Mouse (Mus musculus) retina, embryonic 14.5 days (tissue): ENCODE results near the gene Chst4.

ENCODE experiments used
- DNase-seq: peaks from one replicate; pipeline ENCODE4 v3.0.0-alpha.2; 2015; ENCODE audit warnings: low spot score

Chst4 gene

GRCm38 (mm10) chr8:110039659-110040058 is at the start of gene Chst4:
Gene Chst4, minus strand, starts transcription at chr8:110039740.
- DNase-seq = no peak

- no peak for DNase-seq
Measured at GRCm38 (mm10) chr8:110082416-110083105, 43.0 kb upstream of the Chst4 start.

GRCm38 (mm10) chr8:110079282-110080221 is 40.0 kb upstream of the Chst4 start, which contains the start of gene Zfp612:
Gene Zfp612, plus strand, starts transcription at chr8:110079746.
- peak; percentile 75 for DNase-seq

- DNase-seq = no peak
Measured at GRCm38 (mm10) chr8:110074496-110074895, 35.0 kb upstream of the Chst4 start.

GRCm38 (mm10) chr8:110071600-110071999 is 32.1 kb upstream of the Chst4 start:
- DNase-seq = peak; percentile 91

GRCm38 (mm10) chr8:110069706-110070105 is 30.2 kb upstream of the Chst4 start:
- no peak for DNase-seq

- no peak for DNase-seq
Measured at GRCm38 (mm10) chr8:110065676-110066075, 26.1 kb upstream of the Chst4 start.

GRCm38 (mm10) chr8:110064606-110065365 is 25.2 kb upstream of the Chst4 start:
- DNase-seq = no peak

- DNase-seq = no peak
Measured at GRCm38 (mm10) chr8:110064161-110064560, 24.6 kb upstream of the Chst4 start.

GRCm38 (mm10) chr8:110058207-110058606 is 18.7 kb upstream of the Chst4 start:
- no peak for DNase-seq

GRCm38 (mm10) chr8:110051208-110051607 is 11.7 kb upstream of the Chst4 start:
- no peak for DNase-seq

- DNase-seq = no peak
Measured at GRCm38 (mm10) chr8:110040509-110040908, 969 bp upstream of the Chst4 start.

GRCm38 (mm10) chr8:110039216-110039615 is 324 bp downstream of the Chst4 start:
- DNase-seq = no peak

- no peak for DNase-seq
Measured at GRCm38 (mm10) chr8:110036156-110036555, 3.4 kb downstream of the Chst4 start.

GRCm38 (mm10) chr8:110034331-110034730 is 5.2 kb downstream of the Chst4 start:
- DNase-seq = no peak

- peak; percentile 51 for DNase-seq
Measured at GRCm38 (mm10) chr8:110033771-110034170, 5.8 kb downstream of the Chst4 start.

GRCm38 (mm10) chr8:110022768-110023344 is 16.7 kb downstream of the Chst4 start:
- no peak for DNase-seq

GRCm38 (mm10) chr8:110022081-110022480 is 17.5 kb downstream of the Chst4 start:
- no peak for DNase-seq

GRCm38 (mm10) chr8:110010868-110011267 is 28.7 kb downstream of the Chst4 start:
- peak; percentile 80 for DNase-seq

- DNase-seq = no peak
Measured at GRCm38 (mm10) chr8:110008995-110009446, 30.5 kb downstream of the Chst4 start.

- DNase-seq = no peak
Measured at GRCm38 (mm10) chr8:110008228-110008994, 31.1 kb downstream of the Chst4 start.
